Comparison of ENCODE assay signal across 12 mouse cellular contexts in genomic region chr3:139226811-139227210, GRCm38 (mm10). TPM values are rescaled to one million over a fixed set of nuclear protein-coding genes. Genes with fewer than 3 reads are reported as not detected.
"Had no signal": no experiment of that assay in that cellular context is flagged by ENCODE, and none has a peak within 500 bp of the region (broad histone marks: within the 10 kb centered on the region; RNA-seq: fewer than 3 reads in every experiment).

No protein-coding gene starts in this region.

- DNase-seq: lung, adult 2 months; lung, postnatal 14 days; lung, postnatal 36 days; retina, postnatal 1 day; right cerebral cortex, adult 18-20 months; right cerebral cortex, postnatal 25 days; right cerebral cortex, postnatal 4 days; spleen, adult 18-20 months; thymus, adult 18-20 months; thymus, postnatal 14 days; thymus, postnatal 36 days had no signal

RNA-seq across cellular contexts. Expression of gene Stpg2, which starts 21.3 kb away (rescaled TPM):
- total RNA-seq: megakaryocyte progenitor cell, adult 5-6 weeks had no signal
